Mouse (Mus musculus) left cerebral cortex, postnatal 36 days (tissue): ENCODE data around the gene Smok3c. TPM values are rescaled to one million over a fixed set of nuclear protein-coding genes. Genes with fewer than 3 reads are reported as not detected.
"Not testable (repeated sequence)": the region's sequence is repeated elsewhere in the genome, so short reads cannot be mapped to it uniquely, and the experiment has no call there.

Experiments used
- DNase-seq, 2 experiments: peaks; one replicate each; pipeline ENCODE4 v3.0.0; 2021 to 2022; ENCODE audit warnings: low spot score in 2 of 2, mixed read lengths in 1 of 2
- intact Hi-C: fragments of 180-260 bp; cut with DNase I; formaldehyde crosslinking; loops from one replicate; pipeline ENCODE4 v1.15.1; 2025
- total RNA-seq, 2 experiments: library from RNA; stranded (reverse); gene quantifications; 2 replicates each; pipeline ENCODE4 v1.2.3; 2021

Smok3c gene
- not detected for total RNA-seq

DNA sequence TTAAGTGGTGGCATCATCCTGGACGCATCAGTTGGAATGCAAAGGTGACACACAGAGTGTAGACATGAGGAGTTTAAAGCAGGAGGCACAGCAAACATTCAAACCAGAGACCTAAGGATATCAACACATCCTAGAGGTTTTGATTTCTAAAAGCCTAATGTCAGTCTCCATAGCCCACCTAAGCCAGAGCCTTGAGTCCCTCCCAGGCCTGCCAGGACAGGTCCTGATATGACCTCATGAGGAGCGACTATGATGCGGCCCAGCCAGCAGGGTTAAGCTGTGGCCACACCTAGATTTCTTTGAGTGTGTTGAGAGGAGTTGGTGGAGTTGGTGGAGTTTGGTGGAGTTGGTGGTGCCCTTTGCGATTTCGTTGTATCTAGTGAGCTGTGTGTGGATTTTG is at the start of gene Smok3c:
Smok3c (plus strand) TSS at position 301 of the 400 bp plus-strand sequence.
- DNase-seq, intact Hi-C loops: not testable (repeated sequence)

DNA sequence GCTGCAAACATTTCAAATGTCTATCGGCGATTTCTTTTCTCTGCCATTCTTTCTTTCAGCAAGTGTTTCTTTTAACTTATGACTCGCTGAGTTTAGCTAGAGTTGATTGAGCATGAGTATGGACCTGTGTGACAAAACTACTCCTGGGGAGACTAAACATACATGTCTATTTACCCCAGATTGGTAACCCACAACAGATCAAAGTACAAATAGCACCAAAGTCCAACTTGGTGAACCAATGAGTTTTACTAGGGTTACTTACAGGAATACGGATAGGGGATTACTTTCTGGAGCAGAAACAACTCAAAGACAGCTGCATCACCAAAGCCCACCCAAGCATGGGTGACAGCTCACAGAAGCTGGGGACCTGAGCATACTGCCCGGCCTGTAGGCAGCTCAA is 43.6 kb upstream of the Smok3c start:
- intact Hi-C loops, result no loop called here

DNA sequence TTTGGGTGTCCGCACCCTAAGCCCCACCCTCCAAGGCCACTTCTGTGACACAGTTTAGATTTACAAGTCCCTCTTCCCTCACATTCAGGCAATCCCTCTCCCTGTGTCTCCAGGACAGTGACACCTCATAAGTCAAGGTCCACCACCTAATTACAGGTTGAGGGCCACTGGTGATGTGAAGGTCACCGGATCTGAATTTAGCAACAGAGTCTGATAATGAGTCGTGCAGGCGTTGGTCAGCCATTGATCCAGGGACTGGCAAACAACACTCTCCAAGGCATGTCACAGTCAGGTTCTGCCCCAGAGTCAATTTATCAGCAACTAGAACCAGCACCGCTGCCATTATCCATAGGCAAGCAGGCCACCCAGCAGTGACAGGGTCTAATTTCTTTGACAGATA is 40.6 kb upstream of the Smok3c start:
- DNase-seq, result no peak
- intact Hi-C loops, result no loop called here

More for the DNA sequence above, 43.6 kb upstream of the Smok3c start:
- DNase-seq, result no peak

DNA sequence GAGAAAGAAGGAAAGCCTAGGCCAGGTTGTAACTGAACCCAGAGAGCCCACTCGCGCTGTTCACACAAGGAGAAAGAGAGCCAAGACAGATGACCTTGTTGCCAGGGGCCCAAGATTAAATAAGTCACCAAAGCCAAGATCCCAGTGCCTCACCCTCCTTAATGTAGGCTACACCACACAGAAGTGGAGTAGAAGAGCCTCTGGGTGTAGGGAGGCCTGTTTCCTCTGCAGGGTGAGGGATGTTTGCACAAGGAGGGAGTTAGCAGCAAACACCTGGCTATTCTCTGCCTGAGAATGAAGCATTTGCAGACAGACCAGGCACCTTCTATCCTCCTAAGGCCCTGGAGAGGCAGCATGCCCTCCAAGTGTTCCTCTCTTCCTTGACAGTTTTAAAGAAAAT is 36.5 kb upstream of the Smok3c start:
- no peak for DNase-seq
- intact Hi-C loops, result no loop called here

DNA sequence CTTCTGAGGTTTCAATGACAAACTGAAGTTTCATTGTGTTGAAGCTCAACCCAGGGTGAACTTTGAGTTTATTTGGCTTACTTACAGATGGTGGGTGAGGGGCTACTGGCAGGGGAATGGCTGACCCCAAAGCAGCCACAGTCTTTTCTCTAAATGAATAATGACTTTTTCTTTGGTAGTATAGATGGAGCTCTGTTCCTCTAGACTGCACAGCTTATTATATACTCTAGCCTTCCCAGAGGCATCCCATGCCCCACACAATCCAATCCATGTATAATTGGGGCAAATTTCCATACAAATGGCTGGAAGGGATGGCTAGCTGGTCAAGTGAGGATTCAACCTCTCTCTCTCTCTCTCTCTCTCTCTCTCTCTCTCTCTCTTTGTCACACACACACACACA is 36.0 kb upstream of the Smok3c start:
- intact Hi-C loops, result no loop called here
- DNase-seq, result no peak

DNA sequence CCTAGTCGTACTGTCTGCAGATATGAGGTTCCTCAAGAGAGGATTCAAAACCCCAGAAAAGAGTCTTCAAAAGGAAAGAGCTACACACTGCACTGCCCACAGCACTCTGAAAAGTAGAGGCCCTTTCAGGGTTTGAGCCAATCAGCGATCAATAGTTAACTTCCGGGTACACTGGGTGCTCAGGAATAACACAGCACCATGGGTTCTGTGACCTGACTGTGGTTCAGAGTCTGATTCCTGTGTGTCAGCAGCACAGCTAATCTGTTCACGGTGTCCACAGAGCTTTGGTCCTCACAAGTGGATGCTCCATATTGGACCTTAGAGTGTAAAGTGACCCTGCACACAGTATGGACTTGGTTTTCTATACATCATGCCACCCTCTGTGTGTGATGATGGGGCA is 33.4 kb upstream of the Smok3c start:
- intact Hi-C loops, DNase-seq: not testable (repeated sequence)

DNA sequence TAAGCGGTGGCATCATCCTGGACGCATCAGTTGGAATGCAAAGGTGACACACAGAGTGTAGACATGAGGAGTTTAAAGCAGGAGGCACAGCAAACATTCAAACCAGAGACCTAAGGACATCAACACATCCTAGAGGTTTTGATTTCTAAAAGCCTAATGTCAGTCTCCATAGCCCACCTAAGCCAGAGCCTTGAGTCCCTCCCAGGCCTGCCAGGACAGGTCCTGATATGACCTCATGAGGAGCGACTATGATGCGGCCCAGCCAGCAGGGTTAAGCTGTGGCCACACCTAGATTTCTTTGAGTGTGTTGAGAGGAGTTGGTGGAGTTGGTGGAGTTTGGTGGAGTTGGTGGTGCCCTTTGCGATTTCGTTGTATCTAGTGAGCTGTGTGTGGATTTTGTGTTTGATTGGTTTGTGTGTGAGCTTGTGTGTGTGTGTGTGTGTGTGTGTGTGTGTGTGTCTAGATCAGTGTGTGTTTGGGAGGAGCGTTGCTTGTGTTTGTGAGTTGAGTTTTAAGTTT is 32.0 kb upstream of the Smok3c start, which contains the start of the genes Smok3a and Smok3b:
Smok3a (plus strand) TSS at position 301 of the 519 bp plus-strand sequence.
Smok3b (plus strand) TSS at position 469 of the 519 bp plus-strand sequence.
- intact Hi-C loops, DNase-seq: not testable (repeated sequence)

DNA sequence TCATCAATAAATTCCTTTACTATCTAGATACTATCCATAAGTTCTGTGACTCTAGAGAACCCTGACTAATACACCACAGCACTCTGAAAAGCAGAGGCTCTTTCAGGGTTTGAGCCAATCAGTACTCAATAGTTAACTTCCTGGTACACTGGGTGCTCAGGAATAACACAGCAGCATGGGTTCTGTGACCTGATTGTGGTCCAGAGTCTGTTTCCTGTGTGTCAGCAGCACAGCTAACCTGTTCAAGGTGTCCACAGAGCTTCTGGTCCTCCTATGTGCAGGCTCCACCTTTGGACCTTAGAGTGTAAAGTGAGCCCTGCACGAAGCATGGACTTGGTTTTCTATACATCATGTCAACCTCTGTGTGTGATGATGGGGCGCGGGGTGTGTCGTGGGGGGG is 20.8 kb downstream of the Smok3c start:
- DNase-seq, result no peak
- intact Hi-C loops, result no loop called here

DNA sequence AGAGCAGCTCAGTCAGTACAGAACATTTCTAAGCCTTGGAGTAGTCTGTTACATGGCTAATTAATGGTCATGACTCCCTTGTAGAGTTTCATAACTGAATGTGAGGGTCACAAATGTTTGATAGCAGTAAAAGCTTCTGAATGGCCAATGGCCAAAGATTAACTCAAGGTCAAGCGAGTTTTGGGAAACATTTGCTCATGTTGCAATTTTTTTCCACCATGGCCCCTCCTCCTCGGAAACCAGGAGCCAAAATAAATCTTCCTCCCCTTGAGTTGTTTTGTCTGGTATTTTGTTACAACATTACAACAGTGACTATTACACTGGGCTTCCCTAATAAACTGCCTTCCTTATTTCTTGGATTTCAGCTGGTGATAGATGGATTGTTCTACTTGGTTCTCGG is 22.7 kb downstream of the Smok3c start:
- intact Hi-C loops, result no loop called here
- no peak for DNase-seq

DNA sequence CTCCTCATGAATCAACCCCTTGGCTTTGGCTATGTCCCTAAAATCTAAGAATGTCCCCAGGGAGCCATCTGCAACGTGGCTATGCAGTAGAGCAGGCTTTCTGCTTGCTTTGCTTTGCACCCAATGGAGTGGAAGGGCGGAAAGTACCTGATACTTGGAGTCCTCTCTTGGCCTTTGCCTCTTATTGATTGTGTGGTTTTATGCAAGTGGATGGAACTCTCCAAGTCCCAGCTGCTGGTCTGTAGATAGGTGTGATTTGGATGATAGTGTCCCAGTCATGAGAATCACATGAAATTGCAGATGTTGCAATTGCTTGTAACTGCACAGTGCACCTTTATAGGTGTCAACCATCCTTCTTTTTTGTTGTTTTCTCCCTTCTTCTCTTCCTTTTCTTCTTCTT is 23.2 kb downstream of the Smok3c start:
- no peak for DNase-seq

DNA sequence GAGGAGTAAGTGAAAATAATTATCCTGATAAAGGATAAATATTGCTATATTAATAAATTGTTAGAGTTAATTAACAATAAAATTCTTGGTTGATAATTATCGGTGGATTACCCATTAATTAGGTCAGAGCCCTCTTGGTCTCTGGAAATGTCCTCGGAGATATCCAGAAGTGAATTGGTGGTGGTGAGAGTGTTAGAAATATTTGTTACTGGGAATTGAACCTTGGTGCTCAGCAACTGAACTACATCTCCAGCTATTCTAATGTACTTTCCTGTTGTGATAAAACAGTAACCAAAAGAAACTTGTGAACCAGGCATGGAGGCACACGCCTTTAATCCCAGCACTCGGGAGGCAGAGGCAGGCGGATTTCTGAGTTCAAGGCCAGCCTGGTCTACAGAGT is 27.5 kb downstream of the Smok3c start:
- no peak for DNase-seq
- intact Hi-C loops, result no loop called here

More for the DNA sequence above, 23.2 kb downstream of the Smok3c start:
- intact Hi-C loops, result no loop called here

DNA sequence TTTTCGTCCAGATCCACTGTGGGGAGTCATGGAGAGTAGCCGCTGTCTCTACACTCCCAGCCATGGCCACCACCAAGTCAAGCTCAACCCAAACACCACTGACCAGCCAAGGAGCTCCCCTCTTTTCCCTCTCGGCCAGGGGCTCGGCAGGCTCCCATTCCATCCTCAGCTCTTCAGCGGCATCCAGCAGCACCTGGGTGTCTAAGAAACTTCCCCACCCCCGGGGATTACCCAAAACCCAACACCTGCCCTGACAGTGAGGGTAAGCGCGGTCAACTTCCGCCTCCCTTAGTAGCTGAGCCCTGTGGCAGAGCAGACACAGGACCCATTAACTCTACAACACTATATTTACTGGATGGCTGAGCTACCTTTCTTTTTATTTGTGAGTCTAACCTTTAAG is 28.5 kb downstream of the Smok3c start:
- peak in 1 of 2 experiments; percentile 1 for DNase-seq
- intact Hi-C loops, result no loop called here

DNA sequence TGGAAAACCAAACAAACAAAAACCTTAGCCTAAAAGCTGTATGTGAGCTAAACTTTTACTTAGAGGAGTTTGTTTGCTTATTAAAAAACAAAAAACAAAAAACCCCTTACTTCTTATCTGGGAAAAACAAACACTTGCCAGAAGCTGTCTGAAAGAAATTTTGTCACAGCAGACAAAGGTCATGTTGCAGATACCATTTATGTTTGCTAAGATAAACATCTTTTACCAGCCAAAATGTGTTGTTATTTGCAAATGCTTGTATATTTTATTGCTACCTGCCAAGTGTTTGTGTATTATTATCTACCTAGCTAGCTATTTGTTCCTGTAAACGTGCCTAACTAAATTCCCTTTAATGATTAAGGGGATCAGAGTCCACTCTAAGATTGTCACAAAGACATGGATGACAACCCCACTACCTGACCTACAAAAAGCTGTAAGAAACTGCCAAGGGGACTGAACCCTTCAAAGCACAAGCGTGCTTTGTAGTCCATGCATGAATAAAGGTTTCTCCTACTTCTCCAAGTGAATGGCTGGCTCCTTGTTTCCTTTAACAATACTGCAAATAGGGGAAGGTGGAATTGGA is 30.4 kb downstream of the Smok3c start:
- intact Hi-C loops, result no loop called here
- no peak for DNase-seq

DNA sequence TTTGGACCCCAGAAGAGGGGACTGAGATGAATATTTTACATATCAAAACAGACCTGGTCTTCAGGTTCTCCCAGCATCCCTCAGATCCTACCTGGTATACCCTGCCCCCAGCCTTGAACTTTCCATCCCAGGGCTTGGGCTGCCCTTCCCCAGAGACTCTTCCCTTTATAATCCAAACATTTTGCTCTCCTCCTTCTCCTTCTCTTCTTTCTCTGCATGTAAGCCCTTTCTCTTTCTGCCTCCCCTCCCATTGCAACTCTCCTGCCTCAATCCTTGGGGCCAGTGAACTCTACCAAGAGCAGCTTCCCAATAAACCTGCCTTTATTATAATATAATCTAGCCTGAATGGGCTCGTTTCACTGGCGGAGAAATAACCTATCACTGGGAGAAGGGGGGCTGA is 30.9 kb downstream of the Smok3c start:
- intact Hi-C loops, result loop anchor here (1.0 to 2.0 kb wide), 2 partner anchors 33 to 71 kb away; partner anchors contain the start of genes Zfp113 and Zscan21
- DNase-seq, result no peak

DNA sequence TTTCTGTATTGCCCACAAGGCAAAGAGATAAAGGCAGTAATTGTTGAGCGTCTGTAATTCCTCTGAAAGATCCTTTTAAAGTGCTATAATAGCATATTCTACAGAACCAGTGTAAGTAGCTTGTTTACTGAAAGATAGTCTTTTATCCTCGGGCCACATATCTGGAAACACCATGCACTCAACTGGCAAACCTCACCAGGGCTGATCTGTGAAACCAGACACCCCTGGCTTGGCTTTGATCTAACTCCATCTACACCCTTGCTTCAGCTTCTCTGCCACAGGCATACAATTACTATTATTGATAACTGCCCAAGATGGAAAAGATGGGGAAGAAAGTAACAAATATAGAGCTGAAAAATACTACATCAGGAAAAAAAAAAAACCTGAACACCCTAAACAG is 31.5 kb downstream of the Smok3c start:
- no peak for DNase-seq
- intact Hi-C loops, result loop anchor here (1.0 to 2.0 kb wide), 2 partner anchors 32 to 71 kb away; partner anchors contain the start of genes Zfp113 and Zscan21

DNA sequence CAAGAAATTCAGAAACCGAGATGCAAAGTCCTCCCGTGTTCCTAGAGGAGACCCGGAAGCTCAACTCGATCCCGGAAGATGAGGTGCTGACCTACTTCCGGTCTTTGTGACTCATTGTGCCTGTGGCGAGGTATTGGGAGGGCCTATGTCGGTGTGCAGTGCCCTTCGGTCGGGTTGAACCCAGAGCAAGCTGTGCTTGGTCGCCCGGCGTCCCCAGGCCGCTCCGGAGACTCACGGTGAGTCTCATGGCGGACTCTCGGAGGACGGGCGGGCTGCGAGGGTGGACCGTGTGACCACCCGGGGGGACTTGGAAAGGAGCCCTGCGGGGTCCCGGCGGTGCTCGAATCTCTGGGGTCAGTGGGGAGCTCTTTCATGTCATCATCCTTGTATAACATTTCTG is 32.0 kb downstream of the Smok3c start, which contains the start of gene Zkscan1:
Zkscan1 (plus strand) TSS at position 89 of the 400 bp plus-strand sequence.
- intact Hi-C loops, result loop anchor here (1.0 to 2.0 kb wide), 2 partner anchors 32 to 70 kb away; partner anchors contain the start of genes Zfp113 and Zscan21
- DNase-seq, result peak; percentile 70 to 81

DNA sequence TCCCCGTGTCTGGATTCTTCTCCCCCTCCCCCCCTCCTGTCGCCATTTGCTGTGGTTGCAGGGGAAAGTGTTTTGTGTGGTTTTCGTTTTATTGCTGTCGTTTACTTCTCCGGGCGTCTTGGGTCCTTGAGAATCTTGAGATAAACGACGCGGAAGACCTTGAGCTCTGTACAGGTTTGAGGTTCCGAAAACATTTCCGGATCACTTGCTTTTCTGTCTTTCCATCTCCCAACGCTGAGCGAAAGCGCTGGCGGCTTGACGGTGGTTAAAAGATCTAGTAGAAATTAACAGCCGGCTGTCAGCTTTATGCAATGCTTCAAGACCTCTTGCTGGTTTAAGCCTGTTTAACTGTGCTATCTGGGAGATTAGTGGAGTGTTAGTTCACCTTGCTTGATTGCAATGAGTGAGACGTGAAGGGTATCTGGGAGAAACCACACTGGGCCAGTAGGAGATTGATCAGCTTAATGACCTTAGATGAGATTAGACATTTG is 32.5 kb downstream of the Smok3c start:
- DNase-seq, result peak; percentile 14 to 23

DNA sequence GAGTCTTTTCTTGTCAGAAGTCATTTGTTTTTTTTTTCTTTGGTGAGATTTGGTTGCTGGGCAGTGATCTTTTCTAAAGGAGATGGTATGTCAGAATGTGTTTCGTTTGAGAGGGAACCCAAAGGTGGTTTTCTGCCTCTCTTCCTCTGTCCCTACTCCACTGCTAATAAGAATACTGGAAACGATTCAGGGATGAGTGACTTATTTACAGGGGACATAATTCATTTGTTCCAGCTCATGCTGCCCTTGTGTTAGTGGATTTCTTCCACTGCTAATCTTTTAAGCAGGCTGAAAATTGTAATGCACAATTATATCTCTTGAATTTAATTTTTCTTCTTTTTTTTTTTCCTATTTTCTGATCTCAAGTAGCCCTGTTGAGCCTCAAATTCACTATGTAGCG is 33.8 kb downstream of the Smok3c start:
- no peak for DNase-seq
- intact Hi-C loops, result no loop called here

More for the DNA sequence above, 32.5 kb downstream of the Smok3c start:
- intact Hi-C loops, result loop anchor here (2.0 kb wide), 1 partner anchor 31 kb away; the partner anchor contains the start of gene Zscan21

DNA sequence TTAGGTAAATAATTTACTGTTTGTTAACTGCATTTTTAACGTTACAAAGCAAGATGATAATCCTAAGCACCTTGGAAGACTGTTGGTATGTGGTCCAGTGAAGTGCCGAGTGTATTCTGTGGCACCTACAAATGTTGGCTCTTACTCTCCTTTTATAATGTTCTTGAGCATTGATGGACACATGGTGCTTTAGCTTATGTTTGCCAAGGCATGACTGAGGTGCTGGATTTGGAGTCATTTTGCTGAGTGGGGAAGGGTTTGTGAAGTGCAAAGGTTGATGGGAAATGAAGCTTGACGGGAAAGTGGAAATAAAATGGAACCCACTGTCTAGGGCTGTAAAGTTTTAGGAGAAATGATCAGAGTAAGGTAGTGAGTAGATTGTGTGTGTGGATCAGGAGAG is 35.4 kb downstream of the Smok3c start:
- intact Hi-C loops, result no loop called here
- DNase-seq, result no peak

DNA sequence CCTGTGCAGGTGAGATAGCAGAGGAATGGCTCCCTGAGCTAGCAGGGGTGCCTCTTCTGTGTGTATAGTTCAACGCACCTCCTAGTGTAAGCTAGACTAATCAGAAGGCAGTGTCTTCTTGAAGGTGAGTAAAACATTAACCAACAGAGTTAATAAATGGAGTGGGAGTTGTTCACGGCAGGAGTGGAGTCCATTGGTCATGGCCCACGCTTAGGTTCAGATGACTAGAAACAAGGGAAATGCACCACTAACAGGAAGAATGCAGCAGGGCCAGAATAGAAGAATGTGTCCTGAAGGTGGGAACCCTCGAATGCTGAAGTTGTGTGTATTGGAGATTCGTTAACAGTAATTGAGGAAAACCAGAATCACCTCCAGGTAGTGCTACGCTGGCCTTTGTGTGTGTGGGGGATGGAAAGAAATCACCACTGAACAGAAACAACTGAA is 36.1 kb downstream of the Smok3c start:
- no peak for DNase-seq
- intact Hi-C loops, result no loop called here

DNA sequence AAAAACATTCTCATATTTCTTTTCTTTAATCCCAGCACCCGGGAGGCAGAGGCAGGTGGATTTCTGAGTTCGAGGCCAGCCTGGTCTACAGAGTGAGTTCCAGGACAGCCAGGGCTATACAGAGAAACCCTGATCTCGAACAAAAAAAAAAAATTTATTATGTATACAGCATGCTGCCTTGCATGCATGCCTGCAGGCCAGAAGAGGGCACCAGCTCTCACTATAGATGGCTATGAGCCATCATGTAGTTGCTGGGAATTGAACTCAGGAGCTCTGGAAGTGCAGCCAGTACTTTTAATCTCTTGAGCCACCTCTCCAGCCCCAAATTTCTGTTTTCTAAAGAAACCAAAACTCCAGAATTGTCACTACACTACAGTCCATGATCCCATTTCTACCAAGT is 37.3 kb downstream of the Smok3c start:
- intact Hi-C loops, result no loop called here
- no peak for DNase-seq
